Mouse (Mus musculus): Measurements from ENCODE around the gene Ntn5.
A peak's percentile ranks its signal among the peaks of the same experiment; 100 is the strongest.

- no peak for TF ChIP-seq CTCF (conservative IDR thresholded peaks at IDR 0.05 in 1 of 2, IDR thresholded peaks at IDR 0.05 in 1 of 2; ENCODE audit: low read depth in 2 of 2, low read length in 2 of 2)
- TF ChIP-seq CHD2 (IDR thresholded peaks at IDR 0.05; ENCODE audit: low read length): no peak
- TF ChIP-seq ZC3H11A (IDR thresholded peaks at IDR 0.05; ENCODE audit: low read depth, low read length): no peak
- 0 out of 2 replicates have a peak, but pooled peaks have one; percentile 36 for TF ChIP-seq MAZ (IDR thresholded peaks at IDR 0.05; ENCODE audit: low read depth, low read length)
- TF ChIP-seq USF1 (IDR thresholded peaks at IDR 0.05; ENCODE audit: low read depth, low read length): no peak
- no peak for TF ChIP-seq POLR2A (IDR thresholded peaks at IDR 0.05; ENCODE audit: low read depth, low read length)
- TF ChIP-seq NRF1 (IDR thresholded peaks at IDR 0.05; ENCODE audit: low read depth, low read length): no peak
- TF ChIP-seq MEF2A (IDR thresholded peaks at IDR 0.05; ENCODE audit: borderline replicate concordance, low read depth, low read length): no peak
- TF ChIP-seq SMC3 (IDR thresholded peaks at IDR 0.05; ENCODE audit: low read depth, low read length): no peak
- no peak for TF ChIP-seq MAX (IDR thresholded peaks at IDR 0.05; ENCODE audit: low read length)
- no peak for TF ChIP-seq ZNF384 (IDR thresholded peaks at IDR 0.05; ENCODE audit: low read depth, low read length)
These were observed 11.3 kb downstream of the Ntn5 start for GRCm38 (mm10) chr7:45695098-45695497.

All from CH12.LX (cell line).